Mouse (Mus musculus): ENCODE measurements around the gene Fmnl2.

GRCm38 (mm10) chr2:52904526-52904925 is 46.9 kb downstream of the Fmnl2 start:
- TF ChIP-seq CTCF (IDR thresholded peaks at IDR 0.05) (no peak), EP300 (IDR thresholded peaks at IDR 0.05; ENCODE audit: insufficient read depth, low read depth, low read length) (no peak), POLR2A (IDR thresholded peaks at IDR 0.05; ENCODE audit: insufficient read depth, low read depth, low read length) (no peak)

Measured in heart, adult 2 months (tissue).